Mouse (Mus musculus) adrenal gland, postnatal 14 days (tissue): ENCODE data around the gene 4930512M02Rik. TPM values are rescaled to one million over a fixed set of nuclear protein-coding genes. Genes with fewer than 3 reads are reported as not detected.
"Not testable (repeated sequence)": the region's sequence is repeated elsewhere in the genome, so short reads cannot be mapped to it uniquely, and the experiment has no call there.

Experiments used
- DNase-seq: peaks from one replicate; pipeline ENCODE4 v3.0.0; 2021; ENCODE audit warnings: mixed read lengths
- long read RNA-seq, 2 experiments: library from polyadenylated mRNA; stranded (forward); transcript quantifications; one replicate each; pipeline ENCODE4 v2.0.0; 2021
- total RNA-seq: library from RNA; stranded (reverse); gene quantifications from 2 replicates; pipeline ENCODE4 v1.2.3, GENCODE M21; 2021

Gene 4930512M02Rik
- total RNA-seq, result not detected in 2 replicates
- long read RNA-seq, experiment 1, result 0 reads
- long read RNA-seq, experiment 2, result 0 reads

GRCm38 (mm10) chr11:11627735-11628134 lies at the start of gene 4930512M02Rik:
TSS of gene 4930512M02Rik (minus strand) at chr11:11627835.
- not testable (repeated sequence) for DNase-seq

GRCm38 (mm10) chr11:11677165-11677564 lies 49.5 kb upstream of the 4930512M02Rik start:
- no peak for DNase-seq

- DNase-seq, result no peak
Observed at GRCm38 (mm10) chr11:11676068-11676741, 48.6 kb upstream of the 4930512M02Rik start.

- DNase-seq, result no peak
Observed at GRCm38 (mm10) chr11:11675063-11675462, 47.4 kb upstream of the 4930512M02Rik start.

- no peak for DNase-seq
Observed at GRCm38 (mm10) chr11:11672974-11673373, 45.3 kb upstream of the 4930512M02Rik start.

GRCm38 (mm10) chr11:11667922-11668290 lies 40.3 kb upstream of the 4930512M02Rik start:
- DNase-seq, result no peak

- no peak for DNase-seq
Observed at GRCm38 (mm10) chr11:11667254-11667921, 39.8 kb upstream of the 4930512M02Rik start.

GRCm38 (mm10) chr11:11660651-11661050 lies 33.0 kb upstream of the 4930512M02Rik start:
- DNase-seq, result no peak

GRCm38 (mm10) chr11:11658834-11659233 lies 31.2 kb upstream of the 4930512M02Rik start:
- no peak for DNase-seq

GRCm38 (mm10) chr11:11657634-11658033 lies 30.0 kb upstream of the 4930512M02Rik start:
- DNase-seq, result no peak

GRCm38 (mm10) chr11:11656995-11657530 lies 29.4 kb upstream of the 4930512M02Rik start:
- peak; percentile 3 for DNase-seq

GRCm38 (mm10) chr11:11656388-11656787 lies 28.8 kb upstream of the 4930512M02Rik start:
- no peak for DNase-seq

- no peak for DNase-seq
Observed at GRCm38 (mm10) chr11:11644303-11644702, 16.7 kb upstream of the 4930512M02Rik start.

- no peak for DNase-seq
Observed at GRCm38 (mm10) chr11:11624073-11624705, 3.4 kb downstream of the 4930512M02Rik start.

- DNase-seq, result no peak
Observed at GRCm38 (mm10) chr11:11609243-11609642, 18.4 kb downstream of the 4930512M02Rik start.

- DNase-seq, result no peak
Observed at GRCm38 (mm10) chr11:11587327-11587726, 40.3 kb downstream of the 4930512M02Rik start.

- no peak for DNase-seq
Observed at GRCm38 (mm10) chr11:11586423-11586822, 41.2 kb downstream of the 4930512M02Rik start.

GRCm38 (mm10) chr11:11573691-11574090 lies 53.9 kb downstream of the 4930512M02Rik start:
- no peak for DNase-seq

- no peak for DNase-seq
Observed at GRCm38 (mm10) chr11:11570747-11571146, 56.9 kb downstream of the 4930512M02Rik start.

GRCm38 (mm10) chr11:11569466-11570132 lies 58.0 kb downstream of the 4930512M02Rik start:
- DNase-seq, result no peak

GRCm38 (mm10) chr11:11568033-11568432 lies 59.6 kb downstream of the 4930512M02Rik start:
- no peak for DNase-seq

- DNase-seq, result no peak
Observed at GRCm38 (mm10) chr11:11565146-11565820, 62.4 kb downstream of the 4930512M02Rik start.
